Mouse (Mus musculus) embryonic fibroblast, embryonic 13.5 days (primary cell): ENCODE measurements at regions not wholly inside any gene's neighbourhood (a gene's known extent, or its start where the extent isn't known, plus 50 kb on each side); places are given as distances from the start of the nearest gene placed in this dataset.

ENCODE experiments used
- H3K27ac ChIP-seq: 2 replicates; pipeline ENCODE4 v1.5.1; 2012; ENCODE audit warnings: low read length, control low read depth, inconsistent platforms; ENCODE audit not compliant: insufficient read depth
- H3K4me1 ChIP-seq: 2 replicates; pipeline ENCODE4 v1.6.1; 2011; ENCODE audit warnings: low read length; ENCODE audit not compliant: control insufficient read depth, insufficient read depth
- H3K4me3 ChIP-seq: 2 replicates; pipeline ENCODE4 v1.5.1; 2011; ENCODE audit warnings: mild to moderate bottlenecking, control low read depth, low read length; ENCODE audit not compliant: insufficient read depth
- CTCF ChIP-seq: IDR thresholded peaks from 2 replicates; pipeline ENCODE4 v1.5.1; 2011; ENCODE audit warnings: mild to moderate bottlenecking, control low read depth, low read length, moderate library complexity, borderline replicate concordance; ENCODE audit not compliant: insufficient read depth
- POLR2A ChIP-seq: IDR thresholded peaks from 2 replicates; pipeline ENCODE4 v1.6.1; 2011; ENCODE audit warnings: low read depth, mild to moderate bottlenecking, control low read depth, low read length, moderate library complexity

GRCm38 (mm10) chr7:137859681-137860080, 422.3 kb downstream of the Glrx3 start:
- Histone ChIP-seq H3K4me1 (no peaks in the 10 kb centered on the region), H3K27ac (no peak overlapping the region), H3K4me3 (no peak overlapping the region)
- no peak for TF ChIP-seq POLR2A
- no peak for TF ChIP-seq CTCF

GRCm38 (mm10) chr7:137860520-137860919, 423.1 kb downstream of the Glrx3 start:
- no peak overlapping the region for H3K4me3 ChIP-seq
- TF ChIP-seq POLR2A (no peak), CTCF (no peak)
- H3K4me1 ChIP-seq: no peaks in the 10 kb centered on the region
- no peak overlapping the region for H3K27ac ChIP-seq

GRCm38 (mm10) chr7:137864912-137865311, 427.5 kb downstream of the Glrx3 start:
- H3K4me1 ChIP-seq: no peaks in the 10 kb centered on the region
- TF ChIP-seq POLR2A (no peak), CTCF (no peak)
- no peak overlapping the region for H3K27ac ChIP-seq
- no peak overlapping the region for H3K4me3 ChIP-seq

GRCm38 (mm10) chr7:137865457-137865856, 428.0 kb downstream of the Glrx3 start:
- Histone ChIP-seq H3K27ac (no peak overlapping the region), H3K4me3 (no peak overlapping the region), H3K4me1 (no peaks in the 10 kb centered on the region)
- TF ChIP-seq CTCF (no peak), POLR2A (no peak)

GRCm38 (mm10) chr7:137866880-137867279, 429.5 kb downstream of the Glrx3 start:
- TF ChIP-seq CTCF (no peak), POLR2A (no peak)
- Histone ChIP-seq H3K4me1 (no peaks in the 10 kb centered on the region), H3K27ac (no peak overlapping the region), H3K4me3 (no peak overlapping the region)

- TF ChIP-seq CTCF (no peak), POLR2A (no peak)
- H3K4me1 ChIP-seq: no peaks in the 10 kb centered on the region
These were observed 431.1 kb downstream of the Glrx3 start for GRCm38 (mm10) chr7:137868501-137868900.

GRCm38 (mm10) chr7:137875306-137875705, 437.9 kb downstream of the Glrx3 start:
- Histone ChIP-seq H3K4me3 (no peak overlapping the region), H3K4me1 (no peaks in the 10 kb centered on the region), H3K27ac (no peak overlapping the region)
- TF ChIP-seq CTCF (no peak), POLR2A (no peak)

More at GRCm38 (mm10) chr7:137868501-137868900, 431.1 kb downstream of the Glrx3 start:
- Histone ChIP-seq H3K27ac (no peak overlapping the region), H3K4me3 (no peak overlapping the region)

- TF ChIP-seq CTCF (no peak), POLR2A (no peak)
- Histone ChIP-seq H3K4me1 (no peaks in the 10 kb centered on the region), H3K27ac (no peak overlapping the region)
These were observed 441.9 kb downstream of the Glrx3 start for GRCm38 (mm10) chr7:137879296-137879695.

GRCm38 (mm10) chr7:137882876-137883275, 445.5 kb downstream of the Glrx3 start:
- Histone ChIP-seq H3K4me1 (no peaks in the 10 kb centered on the region), H3K4me3 (no peak overlapping the region), H3K27ac (no peak overlapping the region)
- TF ChIP-seq CTCF (no peak), POLR2A (no peak)

More at GRCm38 (mm10) chr7:137879296-137879695, 441.9 kb downstream of the Glrx3 start:
- H3K4me3 ChIP-seq: no peak overlapping the region

- no peaks in the 10 kb centered on the region for H3K4me1 ChIP-seq
- no peak overlapping the region for H3K27ac ChIP-seq
- TF ChIP-seq POLR2A (no peak), CTCF (no peak)
- no peak overlapping the region for H3K4me3 ChIP-seq
These were observed 446.3 kb downstream of the Glrx3 start for GRCm38 (mm10) chr7:137883701-137884100.

GRCm38 (mm10) chr7:137885146-137885545, 447.7 kb downstream of the Glrx3 start:
- no peak overlapping the region for H3K27ac ChIP-seq
- no peaks in the 10 kb centered on the region for H3K4me1 ChIP-seq
- H3K4me3 ChIP-seq: no peak overlapping the region
- TF ChIP-seq POLR2A: no peak
- TF ChIP-seq CTCF: no peak
